Mouse (Mus musculus) heart, postnatal 10 days (tissue): ENCODE results near the gene Otud1. TPM values are rescaled to one million over a fixed set of nuclear protein-coding genes. Genes with fewer than 3 reads are reported as not detected.

ENCODE experiments used
- DNase-seq, 2 experiments: peaks; one replicate each; pipeline ENCODE4 v3.0.0; 2021
- intact Hi-C: fragments of 180-260 bp; cut with DNase I; formaldehyde crosslinking; loops from one replicate; pipeline ENCODE4 v1.15.1; 2025
- total RNA-seq, 2 experiments: library from RNA; stranded (reverse); gene quantifications; 2 replicates each; pipeline ENCODE4 v1.2.3; 2021

Gene Otud1
- total RNA-seq, 2 experiments from 2014 or later, result 18.9 to 20.1 TPM

DNA sequence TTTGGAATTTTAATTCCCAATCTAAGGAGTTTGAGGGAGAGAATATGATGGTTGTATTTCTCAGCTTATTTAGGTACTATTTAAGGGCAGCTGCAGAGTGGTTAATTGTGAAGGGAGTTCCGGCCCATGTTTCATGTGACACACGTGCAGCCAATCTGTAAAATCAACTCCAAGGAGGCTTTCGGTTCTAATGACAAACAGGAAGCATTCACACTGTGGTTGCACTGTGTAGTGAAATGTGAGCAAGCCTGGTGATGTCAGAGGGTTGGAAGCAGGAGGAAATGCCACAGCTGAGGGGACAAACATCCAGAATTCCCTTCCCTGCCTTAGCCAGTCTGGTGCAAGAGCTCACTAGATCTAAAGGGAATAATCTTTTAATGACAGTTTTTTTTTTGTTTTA, 8.3 kb downstream of the Otud1 start:
- DNase-seq, result peak; percentile 59 to 60
- intact Hi-C loops, result loop anchor here (2.0 kb wide), 1 partner anchor 17 kb away; no protein-coding TSS in a partner anchor

DNA sequence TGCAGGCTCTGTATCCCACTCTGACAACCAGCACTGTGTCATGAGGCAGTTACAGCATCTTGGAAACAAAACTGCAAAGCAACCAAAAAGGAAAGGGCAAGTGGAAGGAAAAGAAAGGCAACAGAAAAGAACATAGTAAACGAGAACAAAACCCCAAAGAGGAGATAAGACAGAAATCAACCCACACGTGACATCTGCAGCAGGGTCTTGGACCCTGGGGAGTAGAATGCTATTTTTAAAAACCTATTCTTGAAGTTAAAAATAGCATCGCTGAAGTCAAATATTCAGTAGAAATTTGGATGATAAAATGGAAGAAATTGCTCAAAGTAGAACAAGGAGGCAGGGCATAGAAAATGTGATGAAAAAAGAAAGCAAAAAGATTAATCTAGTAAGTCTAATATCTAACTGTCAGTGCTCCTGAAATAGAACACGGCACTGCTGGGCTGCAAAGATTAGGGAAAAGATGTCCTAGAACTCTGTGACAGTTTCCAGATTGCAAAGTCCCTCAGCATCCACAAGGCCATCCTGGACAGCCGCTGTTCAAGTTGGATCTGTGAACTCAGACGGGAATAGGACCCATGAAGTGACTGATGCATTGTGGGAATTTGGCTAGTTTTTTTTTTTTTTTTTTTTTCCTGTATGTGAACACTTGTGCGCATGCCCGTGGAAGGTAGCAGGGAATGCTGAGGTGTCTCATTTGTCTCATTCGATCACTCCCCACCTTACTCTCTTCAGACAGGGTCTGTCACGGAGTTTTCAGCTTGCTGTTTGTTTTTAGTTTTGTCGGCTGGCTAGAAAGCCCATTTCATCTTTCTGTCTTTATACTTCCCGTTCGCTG, 13.5 kb downstream of the Otud1 start:
- DNase-seq, result no peak
- intact Hi-C loops, result no loop called here

GRCm38 (mm10) chr2:19682997-19683396, 25.4 kb downstream of the Otud1 start:
- intact Hi-C loops, result loop anchor here (2.0 kb wide), 1 partner anchor 16 kb away; no protein-coding TSS in a partner anchor
- DNase-seq, result no peak

- intact Hi-C loops, result no loop called here
- peak in 1 of 2 experiments; percentile 23 for DNase-seq
Observed at GRCm38 (mm10) chr2:19685489-19686147, 28.1 kb downstream of the Otud1 start.

DNA sequence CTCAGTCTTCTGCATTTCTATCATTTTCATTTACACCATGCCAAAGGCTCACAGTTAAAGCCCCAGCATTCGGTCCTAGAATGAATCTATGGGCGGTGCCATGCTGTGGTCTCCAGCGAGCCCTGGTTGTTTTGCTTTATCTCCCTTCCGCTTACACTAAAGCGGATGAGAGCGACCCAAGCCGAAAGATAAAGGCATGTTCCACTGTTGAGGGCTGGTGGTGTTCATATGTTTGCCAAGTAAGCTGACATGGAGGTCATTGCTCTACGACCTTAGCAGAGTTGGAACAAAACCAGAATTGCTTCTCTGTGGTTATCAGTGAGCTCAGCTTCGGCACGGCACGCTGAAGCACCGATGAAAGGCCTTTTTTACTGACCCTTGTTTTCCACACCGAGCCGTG, 32.5 kb downstream of the Otud1 start:
- intact Hi-C loops, result no loop called here
- DNase-seq, result peak; percentile 46 to 58

DNA sequence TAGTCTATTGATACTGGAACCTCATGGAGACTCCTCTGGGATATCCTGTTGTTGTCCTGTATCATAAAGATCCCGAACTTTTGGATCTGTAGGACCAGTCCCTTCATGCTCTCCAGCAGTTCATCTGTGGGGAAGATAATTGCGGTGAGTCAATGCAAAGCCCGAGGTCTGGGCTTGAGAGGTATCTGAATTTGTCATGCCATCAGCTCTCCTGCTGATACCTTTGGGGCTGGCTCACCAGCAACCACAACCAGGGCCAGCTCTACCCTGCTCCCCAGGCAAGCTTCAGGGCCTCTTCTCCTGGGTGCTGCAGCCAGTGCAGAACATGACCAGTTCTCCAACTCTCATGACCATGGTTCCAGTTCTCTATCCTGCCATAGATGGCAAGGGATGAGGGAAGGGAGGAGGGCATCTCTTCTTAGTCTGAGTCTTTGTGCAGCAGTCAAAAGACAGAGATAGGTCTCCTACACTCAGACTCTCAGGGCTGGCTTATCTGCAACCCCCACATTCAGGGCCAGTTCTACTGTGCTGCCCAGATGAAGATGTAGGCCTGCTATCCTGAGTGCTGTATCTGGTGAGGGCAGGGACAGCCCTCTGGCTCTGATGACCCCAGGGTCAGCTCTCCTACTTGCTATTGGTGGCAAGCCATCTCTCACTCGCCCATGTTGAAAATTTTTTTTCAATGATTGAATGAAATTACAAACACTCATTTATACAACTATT, 42.2 kb downstream of the Otud1 start:
- no peak for DNase-seq
- intact Hi-C loops, result no loop called here

DNA sequence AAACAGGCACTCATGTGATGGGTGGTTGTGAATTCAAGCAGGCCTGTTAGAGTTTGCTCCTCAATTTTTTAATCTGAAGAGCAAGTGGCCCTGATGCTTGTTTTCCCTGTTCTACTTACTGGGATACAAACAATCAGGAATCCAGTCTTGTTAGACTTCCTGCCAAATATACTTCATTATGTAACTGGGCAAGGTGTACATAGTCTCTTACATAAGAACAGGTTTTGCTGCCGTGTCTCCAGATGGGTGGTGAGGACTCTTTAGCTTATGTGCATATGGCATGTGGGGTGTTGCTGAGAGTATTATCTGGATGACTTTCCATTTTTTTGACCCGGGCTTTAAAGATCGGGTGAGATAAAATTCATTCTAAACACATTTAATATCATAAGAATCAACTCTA, 43.8 kb downstream of the Otud1 start:
- DNase-seq, result no peak
- intact Hi-C loops, result no loop called here

DNA sequence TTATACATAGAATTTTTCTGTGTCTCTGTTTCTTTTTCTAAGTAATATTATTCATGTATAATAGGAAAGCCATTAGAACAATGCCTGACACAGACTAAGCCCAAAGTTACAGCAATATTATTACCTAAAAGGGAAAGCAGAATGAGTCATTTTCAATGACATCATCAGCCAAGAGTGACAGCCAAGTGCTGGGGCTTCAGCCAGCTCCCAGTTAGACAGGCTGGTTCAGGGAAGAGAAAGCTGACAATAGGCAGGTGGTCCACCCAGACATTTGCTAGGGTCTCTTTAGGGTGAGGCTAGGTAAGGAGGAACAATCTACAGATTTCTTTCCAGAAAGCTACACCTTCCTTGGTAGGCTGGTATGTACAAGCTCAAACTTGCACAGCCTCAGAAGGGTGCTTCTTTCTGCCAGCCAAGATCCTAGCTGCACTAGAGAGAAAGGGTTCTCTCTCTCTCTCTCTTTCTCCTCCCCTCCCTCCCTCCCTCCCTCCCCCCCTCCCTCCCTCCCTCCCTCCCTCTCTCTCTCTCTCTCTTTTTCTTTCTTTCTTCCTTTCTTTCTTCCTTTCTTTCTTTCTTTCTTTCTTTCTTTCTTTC, 45.6 kb downstream of the Otud1 start:
- intact Hi-C loops, result no loop called here
- DNase-seq, result peak; percentile 80 to 82

DNA sequence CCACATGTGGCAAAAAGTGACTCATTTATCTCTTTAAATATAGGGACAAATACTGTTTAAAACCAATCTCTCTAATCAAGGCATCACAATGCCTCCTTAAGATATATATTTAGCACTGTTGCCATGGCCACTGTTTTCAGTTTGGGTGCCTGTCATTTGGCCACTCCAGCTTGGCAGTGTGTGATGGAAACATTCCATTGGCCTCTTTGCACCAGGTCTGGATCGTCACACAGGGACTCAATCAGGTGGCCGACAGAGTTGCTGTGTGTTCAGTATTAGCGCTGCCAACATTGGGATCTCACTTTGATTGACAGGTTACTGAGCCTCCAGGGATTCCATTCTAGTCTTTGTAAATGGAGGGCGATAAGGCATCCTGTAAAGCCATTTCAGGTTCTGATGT, 46.1 kb downstream of the Otud1 start:
- peak; percentile 87 to 91 for DNase-seq
- intact Hi-C loops, result loop anchor here (2.0 kb wide), 1 partner anchor 45 kb away; no protein-coding TSS in a partner anchor

GRCm38 (mm10) chr2:19704272-19704671, 46.7 kb downstream of the Otud1 start:
- intact Hi-C loops, result loop anchor here (2.0 kb wide), 1 partner anchor 45 kb away; no protein-coding TSS in a partner anchor
- peak; percentile 66 to 70 for DNase-seq

DNA sequence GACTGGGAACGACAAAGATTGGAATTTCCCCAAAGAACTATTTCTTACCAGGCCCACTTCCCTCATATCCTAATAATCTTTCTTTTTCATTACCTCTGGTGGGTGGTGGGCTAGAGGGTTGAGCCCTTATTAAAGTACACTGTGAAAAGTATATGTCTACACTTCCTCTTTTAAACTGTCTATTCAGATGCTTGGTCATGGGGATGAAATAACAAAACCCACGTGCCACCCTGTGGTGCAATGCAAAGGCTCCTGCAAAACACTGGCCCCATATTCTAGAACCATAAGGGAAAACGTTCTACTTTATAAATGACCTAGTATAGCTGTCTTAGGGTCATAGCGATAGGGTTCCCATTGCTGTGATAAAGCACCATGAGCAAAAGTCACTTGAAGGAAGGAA, 49.3 kb downstream of the Otud1 start:
- DNase-seq, result no peak
- intact Hi-C loops, result no loop called here

Other genes starting within 250 kb of the Otud1 start
- not detected for gene Ptf1a, start 212.1 kb upstream of the Otud1 start, total RNA-seq
- gene 4921504E06Rik, start 103.8 kb upstream of the Otud1 start, total RNA-seq, result not detected